ENCODE assay signal across 19 mouse cellular contexts in genomic region chr5:100227888-100228287, GRCm38 (mm10).
"Had no signal": no experiment of that assay in that cellular context is flagged by ENCODE, and none has a peak within 500 bp of the region (broad histone marks: within the 10 kb centered on the region; RNA-seq: fewer than 3 reads in every experiment).

No protein-coding gene starts in this region.

- H3K4me3 ChIP-seq: layer of hippocampus, adult 2 months; liver, embryonic 13.5 days; midbrain, embryonic 10.5 days; midbrain, embryonic 13.5 days; myocyte; neural tube, embryonic 13.5 days; stomach, embryonic 15.5 days had no signal

- H3K9ac ChIP-seq: liver, embryonic 13.5 days; midbrain, embryonic 13.5 days; neural tube, embryonic 13.5 days; stomach, embryonic 15.5 days had no signal

- H3K27ac ChIP-seq: layer of hippocampus, adult 2 months; liver, embryonic 13.5 days; macrophage; midbrain, embryonic 10.5 days; midbrain, embryonic 13.5 days; neural tube, embryonic 13.5 days; stomach, embryonic 15.5 days had no signal

- H3K36me3 ChIP-seq: liver, embryonic 13.5 days; midbrain, embryonic 10.5 days; midbrain, embryonic 13.5 days; neural tube, embryonic 13.5 days; stomach, embryonic 15.5 days had no signal

- H3K4me1 ChIP-seq: neural tube, embryonic 13.5 days; stomach, embryonic 15.5 days had no signal

- DNase-seq: kidney, adult 18-20 months; kidney, adult 9 months; kidney, postnatal 14 days; layer of hippocampus, adult 9-11 months; liver, embryonic 13.5 days; lung, adult 2 months; retina, postnatal 1 day; right cerebral cortex, postnatal 25 days; spleen, adult 18-20 months; thymus, postnatal 25 days had no signal

- H3K9me3 ChIP-seq: liver, embryonic 13.5 days; midbrain, embryonic 10.5 days; midbrain, embryonic 13.5 days; neural tube, embryonic 13.5 days; stomach, embryonic 15.5 days had no signal

- H3K27me3 ChIP-seq: liver, embryonic 13.5 days; midbrain, embryonic 13.5 days; neural tube, embryonic 13.5 days; stomach, embryonic 15.5 days had no signal

- H3K4me2 ChIP-seq: liver, embryonic 13.5 days; midbrain, embryonic 13.5 days; neural tube, embryonic 13.5 days; stomach, embryonic 15.5 days had no signal

- ATAC-seq: intestine, embryonic 16.5 days; midbrain, embryonic 13.5 days; midbrain, embryonic 16.5 days had no signal
